Mouse (Mus musculus) Patski (cell line): ENCODE results near the gene Gpank1. TPM values are rescaled to one million over a fixed set of nuclear protein-coding genes. Genes with fewer than 3 reads are reported as not detected.

ENCODE experiments used
- ATAC-seq: fragments of 100-300 bp; one replicate; pipeline ENCODE4 v1.8.0; 2021
- CTCF ChIA-PET: fragments of 350-600 bp; sonication (Branson Sonifier 250); formaldehyde crosslinking; loops from one replicate; lab custom pipeline; 2022; ENCODE audit warnings: inconsistent platforms; lab: Charles Lee
- POLR2A ChIA-PET: fragments of 350-600 bp; sonication (Branson Sonifier 250); formaldehyde crosslinking; loops from one replicate; lab custom pipeline; 2022; ENCODE audit warnings: antibody characterized with exemption, inconsistent platforms; lab: Charles Lee
- DNase-seq: peaks from one replicate; pipeline ENCODE4 v3.0.0-alpha.2; 2011; ENCODE audit warnings: low read depth, low spot score
- H3K27me3 ChIP-seq: fragments of 371-371 bp; one replicate; pipeline ENCODE4 v1.5.1; 2021
- CTCF ChIP-seq: fragments of 100-300 bp; IDR thresholded peaks from one replicate; pipeline ENCODE4 v1.5.1; 2021
- in situ Hi-C: fragments of 300-500 bp; cut with MboI; formaldehyde crosslinking; loops from 3 replicates; pipeline ENCODE4 v1.11.1; 2018; ENCODE audit warnings: low pct_unique_long_range_greater_than_20kb, mixed read lengths
- polyA plus RNA-seq: library from polyadenylated mRNA; unstranded; gene quantifications from one replicate; pipeline ENCODE4 v1.2.3, GENCODE M21; 2021

Gene Gpank1
- polyA plus RNA-seq, 1 experiment from 2014 or later, result 28.4 TPM

DNA sequence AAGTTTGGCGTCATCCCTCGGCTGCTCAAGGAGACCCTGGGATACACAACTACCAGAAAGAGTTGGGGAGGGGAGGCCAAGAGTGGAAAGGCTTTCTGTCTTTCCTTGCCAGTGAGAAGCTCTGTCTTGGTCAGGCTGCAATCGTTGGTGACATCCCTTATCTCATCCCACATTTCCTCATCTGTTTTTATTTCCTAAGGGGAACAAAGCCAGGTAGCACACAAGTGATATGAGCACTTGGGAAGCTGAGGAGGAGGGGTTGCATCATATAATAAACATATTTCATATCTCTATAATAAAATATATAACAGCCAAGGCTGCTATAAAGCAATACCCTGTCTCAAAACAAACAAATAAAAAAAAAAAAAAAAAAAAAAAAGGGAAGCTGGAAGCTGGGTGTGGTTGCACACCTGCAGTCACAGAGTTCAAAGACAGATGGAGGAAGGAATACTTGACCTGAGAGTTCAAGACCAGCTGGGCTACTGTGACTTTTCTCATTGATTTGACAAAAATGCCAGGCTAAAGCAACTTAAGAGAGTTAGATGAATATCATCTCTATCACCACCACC, 37.2 kb upstream of the Gpank1 start:
- no peak for TF ChIP-seq CTCF
- ChIA-PET CTCF (interaction anchor here (1.5 kb wide), 1 partner anchor 63 kb away, joined by 3 read pairs; no protein-coding TSS in a partner anchor), POLR2A (interaction anchor here (0.6 kb wide), 1 partner anchor 20 kb away, joined by 7 read pairs; no protein-coding TSS in a partner anchor)
- in situ Hi-C loops, result no loop called here
- H3K27me3 ChIP-seq, result peaks cover 13% of the 10 kb centered on the region
- DNase-seq, result no peak
- ATAC-seq, result no peak

DNA sequence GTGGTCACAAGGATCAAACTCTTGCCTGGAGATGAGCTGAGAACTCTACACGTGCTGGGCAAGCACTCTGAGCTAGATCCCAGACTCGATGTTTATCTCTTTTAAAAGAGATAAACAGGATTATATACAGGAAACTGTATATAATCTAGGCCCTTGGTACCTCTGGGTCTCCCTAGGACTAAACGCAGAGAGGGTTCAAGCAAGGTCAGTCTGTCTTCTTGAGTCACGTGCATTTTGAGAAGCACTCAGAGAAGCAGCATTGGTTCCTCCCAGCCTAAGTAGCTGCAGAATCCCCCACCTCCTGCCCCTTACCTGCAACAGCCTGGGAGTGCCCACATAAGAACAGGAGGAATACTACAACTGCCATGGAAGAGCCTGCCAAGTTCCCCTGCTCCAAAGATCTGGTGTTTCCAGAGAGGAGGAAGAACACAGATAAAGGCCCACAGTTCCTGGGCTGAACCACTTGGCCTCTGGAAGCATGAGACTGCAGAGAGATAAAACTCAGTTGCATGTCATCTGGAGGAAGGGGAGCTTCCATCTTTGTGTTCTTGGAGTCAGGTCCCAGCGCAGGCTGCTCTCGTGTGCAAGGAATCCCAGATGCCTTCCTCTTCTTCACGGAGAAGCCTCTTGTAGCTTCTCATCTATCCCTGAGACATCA, 35.9 kb upstream of the Gpank1 start, which contains the start of gene Ly6g6f:
TSS of gene Ly6g6f (minus strand) at position 403 of the 658 bp plus-strand sequence.
- ChIA-PET CTCF (interaction anchor here (0.9 to 1.8 kb wide), 3 partner anchors 13 to 64 kb away, joined by 3 to 5 read pairs (median 4); no protein-coding TSS in a partner anchor), POLR2A (interaction anchor here (0.6 kb wide), 1 partner anchor 1243 kb away, joined by 3 read pairs; no protein-coding TSS in a partner anchor)
- ATAC-seq, result no peak
- peaks cover 13% of the 10 kb centered on the region for H3K27me3 ChIP-seq
- in situ Hi-C loops, result loop anchor here (5.0 kb wide), 1 partner anchor 53 kb away; no protein-coding TSS in a partner anchor
- DNase-seq, result no peak
- TF ChIP-seq CTCF, result no peak

DNA sequence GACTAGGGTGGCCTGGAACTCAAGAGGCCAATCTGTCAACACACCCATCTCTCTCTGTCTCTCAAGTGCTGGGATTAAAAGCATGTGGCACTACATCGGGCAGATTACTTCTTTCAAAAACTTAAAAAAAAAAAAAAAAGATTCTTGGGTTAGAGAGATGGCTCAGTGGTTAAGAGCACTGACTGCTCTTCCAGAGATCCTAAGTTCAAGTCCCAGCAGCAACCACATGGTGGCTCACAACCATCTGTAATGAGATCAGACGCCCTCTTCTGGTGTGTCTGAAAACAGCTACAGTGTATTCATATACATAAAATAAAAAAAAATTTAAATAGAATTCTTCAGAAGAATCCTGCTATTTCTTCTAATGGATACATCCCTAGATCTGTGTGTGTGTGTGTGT, 33.1 kb upstream of the Gpank1 start:
- ChIA-PET CTCF (interaction anchor here (0.6 kb wide), 1 partner anchor 33 kb away, joined by 3 read pairs; no protein-coding TSS in a partner anchor), POLR2A (no interaction called here)
- ATAC-seq, result no peak
- H3K27me3 ChIP-seq, result peaks cover 6% of the 10 kb centered on the region
- no peak for TF ChIP-seq CTCF
- in situ Hi-C loops, result loop anchor here (5.0 kb wide), 1 partner anchor 56 kb away; no protein-coding TSS in a partner anchor
- no peak for DNase-seq

DNA sequence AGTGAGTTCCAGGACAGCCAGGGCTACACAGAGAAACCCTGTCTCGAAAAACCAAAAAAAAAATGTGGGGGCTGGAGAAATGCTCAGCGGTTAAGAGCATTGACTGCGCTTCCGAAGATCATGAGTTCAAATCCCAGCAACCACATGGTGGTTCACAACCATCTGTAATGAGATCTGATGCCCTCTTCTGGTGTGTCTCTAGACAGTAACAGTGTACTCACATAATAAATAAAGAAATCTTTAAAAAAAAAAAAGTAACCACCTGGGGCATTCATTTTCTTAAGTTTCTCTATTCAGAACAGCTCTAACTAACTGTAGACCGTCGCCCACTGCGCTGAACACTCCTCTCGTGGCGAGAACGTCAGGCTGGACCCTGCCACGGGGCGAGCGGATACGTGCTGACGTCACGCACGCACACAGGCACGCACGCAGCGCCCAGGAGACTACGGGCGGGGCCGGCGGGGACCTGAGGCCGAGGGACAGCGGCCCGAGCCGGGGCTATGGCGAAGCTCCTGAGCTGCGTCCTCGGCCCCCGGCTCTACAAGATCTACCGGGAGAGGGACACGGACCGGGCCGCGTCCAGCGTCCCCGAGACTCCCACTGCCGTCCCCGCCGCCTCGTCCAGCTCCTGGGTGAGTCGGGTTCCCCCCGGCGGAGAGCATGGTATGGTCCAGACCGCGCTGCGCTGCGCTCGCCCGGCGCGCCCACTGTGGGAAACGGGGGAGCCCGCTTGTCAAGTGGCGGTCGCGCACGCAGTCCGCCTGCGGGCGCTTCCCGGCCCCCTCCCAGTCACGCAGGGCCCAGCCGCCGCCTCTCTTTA, 32.2 kb upstream of the Gpank1 start, which contains the start of gene Abhd16a:
TSS of gene Abhd16a (plus strand) at position 439 of the 820 bp plus-strand sequence.
- peak; percentile 31 for DNase-seq
- ATAC-seq, result peak; percentile 94
- CTCF ChIA-PET, result no interaction called here
- POLR2A ChIA-PET, result interaction anchor here (0.8 to 1.2 kb wide), 3 partner anchors 9 to 35 kb away, joined by 3 to 4 read pairs (median 4); partner anchors contain the start of gene Mpig6b
- peaks cover 6% of the 10 kb centered on the region for H3K27me3 ChIP-seq
- in situ Hi-C loops, result loop anchor here (5.0 kb wide), 1 partner anchor 57 kb away; no protein-coding TSS in a partner anchor
- no peak for TF ChIP-seq CTCF

DNA sequence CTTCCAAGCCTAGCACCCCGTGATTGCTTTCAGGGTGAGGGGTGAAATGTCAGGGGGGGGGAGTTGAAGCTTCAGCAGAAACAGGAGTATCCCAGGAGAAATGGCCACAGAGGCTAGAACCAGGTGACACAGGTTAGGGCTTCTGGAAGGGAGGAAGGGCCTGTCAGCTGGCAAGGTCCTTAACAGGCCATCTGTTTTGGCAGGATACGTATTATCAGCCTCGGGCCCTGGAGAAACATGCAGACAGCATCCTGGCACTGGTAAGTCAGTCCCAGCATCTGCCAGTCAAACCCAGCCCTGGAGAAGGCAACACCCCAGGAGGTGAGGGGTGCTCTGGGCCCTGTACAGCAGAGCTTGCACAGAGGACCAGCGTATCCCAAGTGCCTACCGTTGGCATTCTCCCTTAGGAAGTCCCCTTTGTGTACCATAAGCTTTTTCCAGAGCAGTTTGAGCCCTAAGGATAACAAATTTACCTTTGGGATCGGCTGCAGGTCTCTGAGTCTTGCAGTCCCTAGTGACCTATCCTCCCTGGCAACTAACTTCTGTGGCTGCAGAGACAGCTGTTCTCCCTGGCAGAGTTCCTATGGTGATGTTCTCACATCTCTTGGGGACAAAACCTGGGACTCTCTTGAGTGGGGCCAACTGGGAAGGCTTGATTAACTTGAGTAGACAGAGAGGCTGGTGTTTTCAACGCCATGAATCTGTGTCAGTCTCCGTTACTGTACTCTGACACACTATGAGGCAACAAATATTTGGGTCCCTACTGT, 30.9 kb upstream of the Gpank1 start:
- no peak for TF ChIP-seq CTCF
- no peak for DNase-seq
- in situ Hi-C loops, result no loop called here

DNA sequence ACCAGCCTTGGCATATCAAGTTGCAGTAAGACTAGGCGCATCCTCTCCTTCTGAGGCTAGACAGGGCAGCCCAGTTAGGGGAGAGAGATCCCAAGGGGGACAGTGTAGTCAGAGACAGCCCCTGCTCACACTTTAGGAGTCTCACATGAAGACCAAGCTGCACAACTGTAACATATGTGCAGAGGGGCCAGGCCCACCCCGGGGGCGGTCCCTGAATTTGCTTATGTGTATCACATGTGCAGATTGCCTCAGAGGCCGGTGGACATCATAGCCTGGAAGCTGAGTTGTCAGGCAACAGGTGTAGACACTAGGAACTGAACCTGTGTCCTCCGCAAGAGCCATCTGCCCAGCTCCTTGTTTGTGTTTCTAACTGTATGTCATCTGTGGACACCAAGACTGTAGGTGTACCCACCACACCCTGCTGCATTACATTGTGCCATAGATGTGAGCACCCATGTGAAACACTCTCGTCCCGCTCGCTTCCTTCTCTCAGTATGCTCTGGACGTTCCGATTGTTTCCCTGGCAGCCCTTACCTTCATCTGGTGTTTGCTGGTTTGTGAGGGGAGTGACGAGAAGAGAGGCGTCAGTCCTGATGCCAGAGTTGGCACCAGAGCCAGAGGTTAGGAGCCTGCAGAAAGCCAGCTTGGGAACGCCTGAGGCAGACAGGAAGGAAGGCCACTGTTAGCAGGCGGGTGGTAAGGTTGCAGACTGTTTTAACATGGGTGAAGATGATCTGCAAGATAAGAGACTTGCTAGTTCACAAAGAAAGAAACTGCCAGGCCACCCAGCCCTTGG, 28.7 kb upstream of the Gpank1 start:
- ATAC-seq (no peak), DNase-seq (no peak)
- POLR2A ChIA-PET, result no interaction called here
- CTCF ChIA-PET, result no interaction called here
- TF ChIP-seq CTCF, result no peak
- no peaks in the 10 kb centered on the region for H3K27me3 ChIP-seq
- in situ Hi-C loops, result no loop called here

More for the DNA sequence above, 30.9 kb upstream of the Gpank1 start:
- ATAC-seq, result no peak
- peaks cover 6% of the 10 kb centered on the region for H3K27me3 ChIP-seq
- CTCF ChIA-PET, result no interaction called here
- POLR2A ChIA-PET, result interaction anchor here (0.6 kb wide), 1 partner anchor 92 kb away, joined by 3 read pairs; no protein-coding TSS in a partner anchor

DNA sequence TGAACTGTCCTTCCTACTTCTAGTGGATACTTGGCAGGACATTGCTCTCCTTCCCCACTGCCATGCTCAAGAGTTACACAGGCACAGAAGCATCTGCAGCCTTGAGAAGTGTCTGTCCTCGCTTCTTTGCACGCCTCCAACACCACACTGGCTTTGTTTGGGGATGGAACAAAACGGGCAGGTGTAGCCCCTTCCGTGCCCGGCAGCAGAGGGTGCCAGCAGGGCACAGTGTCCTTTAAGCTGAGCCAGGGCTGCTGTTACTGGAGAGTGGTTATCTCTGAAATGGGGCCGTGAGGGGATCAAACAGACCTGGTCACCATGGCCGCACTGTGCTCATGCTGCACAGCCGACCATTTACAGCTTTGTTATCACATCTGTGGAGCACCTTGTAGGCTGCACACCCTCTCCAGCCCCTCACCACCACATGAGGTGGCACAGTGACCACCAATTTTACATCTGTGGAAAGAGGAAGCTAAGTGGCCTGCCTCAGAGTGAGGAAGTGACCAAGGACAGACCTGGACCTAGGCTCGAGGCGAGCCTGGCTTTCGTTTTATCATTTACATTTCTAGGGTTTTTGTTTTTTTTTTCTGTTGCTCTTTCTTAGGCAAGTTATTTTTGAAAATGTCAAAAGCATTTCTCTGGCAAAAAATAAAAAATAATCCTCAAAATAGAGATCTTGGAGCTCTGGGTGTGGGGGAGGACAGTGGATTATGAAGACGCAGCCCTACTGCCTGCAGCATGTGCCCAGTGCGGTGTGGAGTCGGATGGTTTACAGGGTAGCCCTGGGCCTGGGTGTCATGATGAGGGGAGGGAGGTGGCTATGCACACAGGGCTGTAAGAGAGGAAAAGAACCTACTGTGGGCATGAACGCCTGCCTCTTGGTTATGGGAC, 26.5 kb upstream of the Gpank1 start:
- ChIA-PET POLR2A (interaction anchor here (0.5 to 1.0 kb wide), 2 partner anchors 31 to 69 kb away, joined by 3 read pairs; partner anchors contain the start of gene D17H6S53E), CTCF (interaction anchor here (1.3 kb wide), 1 partner anchor 27 kb away, joined by 3 read pairs; the partner anchor contains the start of genes Csnk2b and Gpank1)
- DNase-seq (no peak), ATAC-seq (no peak)
- no peaks in the 10 kb centered on the region for H3K27me3 ChIP-seq
- in situ Hi-C loops, result no loop called here
- TF ChIP-seq CTCF, result no peak

DNA sequence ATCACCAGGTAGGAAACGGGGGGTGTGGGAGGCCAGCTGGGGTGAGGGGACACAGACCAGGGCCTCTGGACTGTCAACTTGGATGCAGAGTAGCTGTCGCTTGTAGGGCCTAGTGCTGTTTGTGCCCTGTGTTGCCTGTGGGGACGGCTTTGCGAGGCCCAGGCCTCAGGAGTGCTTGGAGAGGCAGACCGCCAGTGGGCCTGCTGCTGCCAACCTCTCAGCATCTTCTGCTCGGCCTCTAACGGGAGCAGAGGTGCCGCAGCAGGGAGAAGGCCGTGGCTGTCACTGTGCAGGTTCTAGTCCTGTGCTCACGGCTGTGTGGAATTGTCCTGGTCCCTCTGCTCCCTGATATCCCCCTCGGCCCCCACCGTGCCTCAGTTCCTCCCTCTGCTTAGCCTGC, 24.7 kb upstream of the Gpank1 start:
- ChIA-PET CTCF (interaction anchor here (1.1 kb wide), 1 partner anchor 9 kb away, joined by 4 read pairs; no protein-coding TSS in a partner anchor), POLR2A (no interaction called here)
- in situ Hi-C loops, result no loop called here
- ATAC-seq (no peak), DNase-seq (no peak)
- no peaks in the 10 kb centered on the region for H3K27me3 ChIP-seq
- TF ChIP-seq CTCF, result no peak
